Mouse (Mus musculus): Measurements from ENCODE around the gene Rps6ka5. TPM values are rescaled to one million over a fixed set of nuclear protein-coding genes. Genes with fewer than 3 reads are reported as not detected.

The Rps6ka5 gene
- polyA plus RNA-seq, 1 experiment from 2014 or later = 6.1 TPM

DNA sequence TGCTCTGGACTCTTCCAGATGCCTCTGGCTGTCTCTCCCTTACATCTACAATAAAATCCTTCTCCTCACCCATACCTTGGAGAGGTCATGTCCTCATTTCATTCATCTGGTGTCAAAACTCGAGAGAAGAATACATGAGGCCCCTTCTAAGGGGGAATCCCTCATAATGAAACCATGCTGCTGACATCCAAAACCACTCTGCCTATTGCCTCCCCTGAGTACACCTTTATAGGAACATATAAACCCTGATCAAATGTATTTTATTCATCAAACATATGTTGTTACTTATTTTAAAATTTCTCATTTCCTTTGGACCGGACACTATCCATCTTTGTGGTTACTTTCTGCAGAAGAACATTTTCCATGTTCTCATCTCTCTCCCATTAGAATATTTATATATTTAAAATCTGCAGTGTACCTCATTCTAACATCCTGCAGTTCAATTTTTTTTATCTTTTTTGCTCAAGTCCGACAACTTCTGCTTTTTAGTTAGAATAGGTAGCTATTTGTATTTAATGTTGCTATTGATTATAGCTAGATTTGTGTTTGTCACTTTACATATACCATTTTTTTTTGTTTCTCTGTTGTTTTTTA, 101.8 kb downstream of the Rps6ka5 start:
- ATAC-seq (ENCODE audit: insufficient number of reproducible peaks, insufficient read depth, low FRiP score, low TSS enrichment, low read depth) = no peak
- H3K4me3 ChIP-seq = no peak overlapping the region
- H3K27me3 ChIP-seq = no peaks in the 10 kb centered on the region
- no peaks in the 10 kb centered on the region for H3K9me3 ChIP-seq
- peaks cover 7% of the 10 kb centered on the region; the same call in 1 of the 2 replicates for H3K4me1 ChIP-seq
- H3K27ac ChIP-seq = no peak overlapping the region
- H3K4me2 ChIP-seq = no peak overlapping the region
- H3K36me3 ChIP-seq = no peaks in the 10 kb centered on the region
- WGBS = 51% methylated on average over 3 of the region's 3 CpGs
- H3K9ac ChIP-seq = no peak overlapping the region

DNA sequence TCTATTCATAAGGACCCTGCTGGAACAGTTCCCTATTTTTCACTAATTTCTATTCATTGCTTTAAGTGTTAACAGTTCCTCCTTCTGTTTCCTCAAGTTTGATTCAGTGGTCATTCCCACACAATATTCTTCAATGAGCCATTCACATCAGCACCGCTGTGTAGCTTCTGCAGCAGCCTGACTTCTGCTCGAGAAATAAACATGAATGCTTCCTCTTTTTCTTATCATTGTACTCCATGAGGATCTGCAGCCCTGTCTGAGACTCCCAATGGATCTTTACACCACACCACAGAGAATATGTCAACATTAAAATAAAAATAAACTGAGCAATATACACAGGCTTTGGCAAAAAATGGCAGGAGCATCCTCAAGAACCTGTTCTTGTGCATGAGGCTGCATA, 111.5 kb downstream of the Rps6ka5 start:
- H3K27me3 ChIP-seq = no peaks in the 10 kb centered on the region
- ATAC-seq (ENCODE audit: insufficient number of reproducible peaks, insufficient read depth, low FRiP score, low TSS enrichment, low read depth) = no peak
- 86% methylated on average over 2 of the region's 2 CpGs for WGBS

DNA sequence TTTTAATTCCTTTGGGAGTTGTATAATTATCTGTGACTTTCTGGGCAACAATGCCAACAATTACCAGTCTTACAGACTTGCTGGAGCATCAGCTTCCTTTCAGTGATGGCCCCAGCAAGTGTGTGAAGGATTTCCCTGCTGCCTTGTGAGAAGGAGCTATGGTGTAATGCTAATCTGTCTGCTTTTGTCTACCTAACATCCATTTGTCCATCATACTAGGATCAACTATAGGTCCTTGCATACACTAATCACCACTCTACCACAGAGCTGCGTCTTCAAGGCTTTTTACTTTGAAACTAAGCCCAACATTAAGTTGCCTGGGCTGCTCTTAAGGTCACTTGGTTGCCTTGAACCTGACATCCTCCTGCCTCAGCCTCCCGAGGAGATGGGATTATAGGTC, 112.9 kb downstream of the Rps6ka5 start:
- Histone ChIP-seq H3K4me2 (no peak overlapping the region), H3K36me3 (no peaks in the 10 kb centered on the region), H3K4me3 (no peak overlapping the region), H3K4me1 (peaks cover 14% of the 10 kb centered on the region; the same call in 1 of the 2 replicates), H3K9me3 (no peaks in the 10 kb centered on the region), H3K27ac (no peak overlapping the region), H3K27me3 (no peaks in the 10 kb centered on the region), H3K9ac (no peak overlapping the region)
- no peak for ATAC-seq (ENCODE audit: insufficient number of reproducible peaks, insufficient read depth, low FRiP score, low TSS enrichment, low read depth)
- 85% methylated on average over 2 of the region's 2 CpGs for WGBS

More for the DNA sequence above, 111.5 kb downstream of the Rps6ka5 start:
- H3K4me1 ChIP-seq = peaks cover 9% of the 10 kb centered on the region; the same call in 1 of the 2 replicates
- H3K36me3 ChIP-seq = no peaks in the 10 kb centered on the region
- H3K9me3 ChIP-seq = no peaks in the 10 kb centered on the region
- H3K9ac ChIP-seq = no peak overlapping the region
- H3K27ac ChIP-seq = no peak overlapping the region
- H3K4me3 ChIP-seq = no peak overlapping the region
- no peak overlapping the region for H3K4me2 ChIP-seq

DNA sequence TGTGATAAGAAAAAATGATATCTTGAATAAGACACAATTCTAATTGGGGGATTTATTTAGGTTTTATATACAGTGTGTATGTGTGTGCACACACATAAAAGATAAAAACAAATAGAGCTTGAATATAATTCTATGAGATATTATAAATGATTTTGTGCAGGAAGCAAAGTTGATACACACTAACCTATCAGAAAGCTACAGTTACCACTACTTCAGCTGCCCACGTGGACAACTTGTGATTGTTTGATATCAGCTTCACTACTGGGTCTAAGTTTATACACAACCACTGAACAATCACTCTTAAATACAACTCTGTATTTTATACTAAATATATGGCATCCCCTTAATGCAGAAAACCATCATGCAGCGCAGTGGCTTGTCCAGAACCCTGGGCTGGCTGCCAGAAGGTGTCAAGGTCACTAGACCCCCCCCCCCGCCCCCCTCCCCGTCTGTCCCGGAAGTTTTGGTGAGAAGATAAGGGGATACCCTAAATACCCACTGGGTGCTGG, 113.5 kb downstream of the Rps6ka5 start:
- Histone ChIP-seq H3K9ac (no peak overlapping the region), H3K4me2 (no peak overlapping the region), H3K9me3 (no peaks in the 10 kb centered on the region), H3K4me3 (no peak overlapping the region), H3K27me3 (no peaks in the 10 kb centered on the region), H3K27ac (no peak overlapping the region), H3K4me1 (peaks cover 14% of the 10 kb centered on the region; the same call in 1 of the 2 replicates), H3K36me3 (no peaks in the 10 kb centered on the region)
- WGBS = 80% methylated on average over 5 of the region's 5 CpGs
- no peak for ATAC-seq (ENCODE audit: insufficient number of reproducible peaks, insufficient read depth, low FRiP score, low TSS enrichment, low read depth)

DNA sequence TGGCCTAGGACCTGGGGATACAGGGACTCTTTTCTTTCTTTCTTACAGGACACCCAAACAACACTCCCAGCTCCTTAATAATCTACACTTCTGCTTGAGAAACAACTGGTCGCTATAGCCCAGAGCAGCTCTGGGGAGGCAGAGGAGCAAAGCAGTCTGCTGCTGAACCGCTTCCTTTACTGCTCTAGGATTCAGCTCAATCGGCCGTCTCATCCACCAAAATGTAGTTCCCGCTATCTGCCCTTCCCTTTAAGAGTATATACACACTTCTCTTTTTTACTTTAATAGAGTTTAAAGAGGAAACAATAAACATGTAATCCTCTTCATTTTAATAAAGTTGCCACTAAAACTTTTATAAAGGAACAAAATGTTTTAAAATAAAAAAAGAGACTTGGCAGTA, 117.0 kb downstream of the Rps6ka5 start:
- 0 out of 2 replicates have a peak, but pooled peaks cover 6% of the 10 kb centered on the region for H3K4me1 ChIP-seq
- WGBS = 91% methylated on average over 5 of the region's 5 CpGs
- H3K4me2 ChIP-seq = no peak overlapping the region
- no peaks in the 10 kb centered on the region for H3K36me3 ChIP-seq
- H3K27me3 ChIP-seq = no peaks in the 10 kb centered on the region
- no peaks in the 10 kb centered on the region for H3K9me3 ChIP-seq
- H3K27ac ChIP-seq = no peak overlapping the region
- H3K4me3 ChIP-seq = no peak overlapping the region
- no peak for ATAC-seq (ENCODE audit: insufficient number of reproducible peaks, insufficient read depth, low FRiP score, low TSS enrichment, low read depth)
- no peak overlapping the region for H3K9ac ChIP-seq

DNA sequence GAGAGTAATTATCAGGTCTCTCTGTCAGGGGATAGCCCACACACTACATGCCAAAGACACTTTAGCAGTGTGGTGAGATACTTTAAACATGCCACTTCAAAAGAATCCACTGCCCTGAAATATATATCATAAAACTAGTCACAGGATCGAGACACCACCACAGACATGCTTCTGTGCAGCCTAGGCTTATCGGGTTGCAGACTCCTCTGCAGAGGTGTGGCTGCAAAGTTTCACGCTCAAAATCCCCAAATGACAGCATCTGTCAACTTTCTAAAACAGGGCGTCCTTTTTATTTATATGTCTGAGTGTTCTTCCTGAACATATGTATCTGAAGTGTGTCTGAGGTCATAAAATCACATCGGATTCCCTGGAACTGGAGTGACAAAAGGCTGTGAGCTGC, 117.7 kb downstream of the Rps6ka5 start:
- no peak overlapping the region for H3K27ac ChIP-seq
- no peak overlapping the region for H3K4me3 ChIP-seq
- no peak overlapping the region for H3K4me2 ChIP-seq
- H3K36me3 ChIP-seq = no peaks in the 10 kb centered on the region
- 62% methylated on average over 5 of the region's 5 CpGs for WGBS
- no peaks in the 10 kb centered on the region for H3K9me3 ChIP-seq
- H3K4me1 ChIP-seq = 0 out of 2 replicates have a peak, but pooled peaks cover 6% of the 10 kb centered on the region
- no peak for ATAC-seq (ENCODE audit: insufficient number of reproducible peaks, insufficient read depth, low FRiP score, low TSS enrichment, low read depth)
- H3K9ac ChIP-seq = no peak overlapping the region
- no peaks in the 10 kb centered on the region for H3K27me3 ChIP-seq

DNA sequence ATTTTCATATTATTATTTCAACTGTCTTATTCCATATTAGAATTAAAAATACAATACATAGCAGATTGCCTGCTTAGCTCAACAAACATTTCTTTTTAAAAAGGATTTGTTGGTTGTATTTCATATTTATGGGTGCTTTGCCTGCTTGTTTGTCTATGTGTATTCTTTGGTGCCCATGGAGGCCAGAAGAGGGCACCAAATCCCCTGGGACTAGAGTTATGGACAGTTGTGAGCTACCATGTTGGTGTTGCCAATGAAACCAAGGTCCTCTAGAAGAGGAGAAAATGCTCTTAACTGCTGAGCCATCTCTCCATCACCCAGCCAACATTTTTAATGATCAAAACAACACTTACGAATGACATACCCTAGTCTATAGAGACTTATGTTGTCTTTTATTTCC, 120.0 kb downstream of the Rps6ka5 start:
- no peaks in the 10 kb centered on the region for H3K27me3 ChIP-seq
- no peak overlapping the region for H3K27ac ChIP-seq
- H3K4me3 ChIP-seq = no peak overlapping the region
- H3K4me1 ChIP-seq = 0 out of 2 replicates have a peak, but pooled peaks cover 6% of the 10 kb centered on the region
- H3K4me2 ChIP-seq = no peak overlapping the region
- ATAC-seq (ENCODE audit: insufficient number of reproducible peaks, insufficient read depth, low FRiP score, low TSS enrichment, low read depth) = no peak
- 92% methylated on average over 1 of the region's 1 CpGs for WGBS
- H3K36me3 ChIP-seq = no peaks in the 10 kb centered on the region
- no peaks in the 10 kb centered on the region for H3K9me3 ChIP-seq
- H3K9ac ChIP-seq = no peak overlapping the region

DNA sequence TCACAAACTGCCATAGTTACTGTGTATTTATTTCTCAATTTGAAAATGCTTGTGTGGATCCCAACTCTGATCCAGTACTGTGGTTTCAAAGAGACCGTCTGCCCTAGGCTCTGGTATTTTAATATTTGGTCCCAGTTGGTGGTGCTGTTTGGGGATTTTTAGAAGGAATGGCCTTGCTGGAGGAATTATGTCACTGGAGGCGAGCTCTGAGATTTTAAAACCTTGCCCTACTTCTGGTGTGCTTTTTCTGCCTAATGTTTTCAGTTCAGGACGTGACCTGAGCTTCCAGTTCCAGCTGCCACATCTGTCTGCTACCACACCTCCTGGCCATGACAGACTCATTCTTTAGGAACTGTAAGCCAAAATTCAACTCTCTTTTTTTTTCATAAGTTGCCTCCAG, 121.2 kb downstream of the Rps6ka5 start:
- Histone ChIP-seq H3K27me3 (no peaks in the 10 kb centered on the region), H3K9ac (no peak overlapping the region), H3K4me2 (no peak overlapping the region), H3K4me3 (no peak overlapping the region), H3K4me1 (0 out of 2 replicates have a peak, but pooled peaks cover 6% of the 10 kb centered on the region), H3K9me3 (no peaks in the 10 kb centered on the region), H3K27ac (no peak overlapping the region), H3K36me3 (no peaks in the 10 kb centered on the region)
- 68% methylated on average over 3 of the region's 3 CpGs for WGBS
- no peak for ATAC-seq (ENCODE audit: insufficient number of reproducible peaks, insufficient read depth, low FRiP score, low TSS enrichment, low read depth)

DNA sequence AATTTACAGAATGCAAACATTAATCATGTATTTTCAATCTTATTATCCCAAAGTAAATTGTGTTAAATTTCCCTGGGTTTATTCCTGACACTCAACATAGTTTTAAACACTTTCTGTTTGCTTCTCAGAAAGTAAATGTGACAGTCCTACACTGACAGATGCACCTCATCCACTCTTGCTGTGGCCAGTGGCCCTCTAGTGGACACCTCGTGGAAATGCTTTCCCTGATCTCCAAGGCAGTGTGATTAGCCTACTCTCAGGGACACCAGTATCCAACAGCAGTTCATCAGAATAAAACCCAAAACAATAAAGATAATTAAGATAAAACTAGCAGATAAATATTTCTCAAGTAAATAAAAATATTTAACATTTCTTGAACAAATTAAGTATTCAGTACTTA, 122.2 kb downstream of the Rps6ka5 start:
- ATAC-seq (ENCODE audit: insufficient number of reproducible peaks, insufficient read depth, low FRiP score, low TSS enrichment, low read depth) = no peak
- Histone ChIP-seq H3K4me2 (no peak overlapping the region), H3K4me3 (no peak overlapping the region), H3K4me1 (0 out of 2 replicates have a peak, but pooled peaks cover 6% of the 10 kb centered on the region), H3K9ac (no peak overlapping the region), H3K36me3 (no peaks in the 10 kb centered on the region), H3K9me3 (no peaks in the 10 kb centered on the region), H3K27me3 (no peaks in the 10 kb centered on the region), H3K27ac (no peak overlapping the region)
- 0% methylated on average over 1 of the region's 1 CpGs for WGBS

DNA sequence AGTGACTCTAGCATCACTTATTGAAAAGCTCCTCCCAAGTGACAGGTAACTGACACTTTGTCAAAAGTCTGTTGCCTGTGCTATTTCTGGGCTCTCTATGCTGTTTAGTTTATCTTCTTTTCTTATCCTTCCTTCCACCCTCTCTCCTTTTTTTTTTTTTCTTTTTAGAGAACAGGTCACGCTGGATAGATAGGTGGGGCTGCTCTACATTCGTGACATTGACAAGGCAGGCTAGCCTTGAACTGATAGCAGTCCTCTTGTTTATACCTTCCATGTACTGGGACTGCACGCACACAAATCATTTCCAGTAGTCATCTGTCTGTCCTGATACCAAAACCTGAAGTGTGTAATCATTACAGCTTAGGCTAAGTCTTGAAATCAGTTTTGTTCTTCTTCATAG, 132.1 kb downstream of the Rps6ka5 start:
- 88% methylated on average over 3 of the region's 3 CpGs for WGBS
- no peaks in the 10 kb centered on the region for H3K9me3 ChIP-seq
- no peak overlapping the region for H3K27ac ChIP-seq
- H3K36me3 ChIP-seq = no peaks in the 10 kb centered on the region
- no peak overlapping the region for H3K4me3 ChIP-seq
- ATAC-seq (ENCODE audit: insufficient number of reproducible peaks, insufficient read depth, low FRiP score, low TSS enrichment, low read depth) = no peak
- H3K27me3 ChIP-seq = no peaks in the 10 kb centered on the region
- no peaks in the 10 kb centered on the region for H3K4me1 ChIP-seq
- H3K4me2 ChIP-seq = no peak overlapping the region
- no peak overlapping the region for H3K9ac ChIP-seq

DNA sequence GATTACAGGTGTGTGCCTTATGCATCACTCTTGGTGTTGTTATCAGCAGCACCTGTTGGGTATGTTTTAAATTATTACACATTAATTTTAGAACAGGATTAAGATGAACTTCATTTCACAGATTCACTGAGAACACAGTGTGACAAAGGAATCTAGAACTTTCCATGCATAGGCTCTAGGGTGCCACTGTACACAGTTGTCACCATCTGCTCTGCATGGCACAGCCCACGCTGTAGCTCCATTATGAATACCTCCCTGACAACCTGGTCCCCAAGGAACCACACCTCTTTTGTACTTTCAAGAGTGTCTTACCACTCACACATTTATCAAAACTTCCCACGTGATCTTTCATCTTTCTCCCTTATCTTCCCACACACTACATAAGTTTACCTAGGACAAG, 140.2 kb downstream of the Rps6ka5 start:
- no peak for ATAC-seq (ENCODE audit: insufficient number of reproducible peaks, insufficient read depth, low FRiP score, low TSS enrichment, low read depth)
- Histone ChIP-seq H3K27ac (no peak overlapping the region), H3K4me2 (no peak overlapping the region), H3K27me3 (no peaks in the 10 kb centered on the region), H3K4me1 (no peaks in the 10 kb centered on the region), H3K36me3 (peaks cover 4% of the 10 kb centered on the region; the same call in 1 of the 2 replicates), H3K4me3 (no peak overlapping the region), H3K9me3 (no peaks in the 10 kb centered on the region), H3K9ac (no peak overlapping the region)
- WGBS = 84% methylated on average over 2 of the region's 2 CpGs

DNA sequence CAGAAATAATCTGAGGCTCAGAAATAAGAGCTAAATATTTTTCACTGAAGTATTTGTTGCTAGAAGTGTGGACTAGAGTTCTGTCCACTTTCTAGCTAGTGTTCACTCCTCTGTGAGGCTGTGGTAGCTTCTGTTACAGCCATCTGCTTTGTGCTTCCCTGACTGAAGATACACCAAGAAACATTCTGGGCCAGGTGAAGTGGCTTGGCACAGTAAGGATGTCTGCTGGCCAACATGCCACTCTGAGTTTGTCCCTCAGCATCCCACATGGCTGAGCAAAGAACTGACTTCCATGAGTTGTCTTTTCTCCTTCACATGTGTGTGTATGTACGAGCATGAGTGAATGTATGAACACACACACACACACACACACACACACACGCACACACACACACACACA, 147.6 kb downstream of the Rps6ka5 start:
- Histone ChIP-seq H3K4me1 (no peaks in the 10 kb centered on the region), H3K4me3 (no peak overlapping the region), H3K27ac (no peak overlapping the region), H3K36me3 (peaks cover 5% of the 10 kb centered on the region; the same call in 1 of the 2 replicates), H3K27me3 (no peaks in the 10 kb centered on the region), H3K9ac (no peak overlapping the region), H3K9me3 (no peaks in the 10 kb centered on the region), H3K4me2 (no peak overlapping the region)
- no peak for ATAC-seq (ENCODE audit: insufficient number of reproducible peaks, insufficient read depth, low FRiP score, low TSS enrichment, low read depth)
- 80% methylated on average over 2 of the region's 2 CpGs for WGBS

Measured in embryonic facial prominence, embryonic 13.5 days (tissue).